ENCODE assay signal across 13 mouse cellular contexts in the genomic region with DNA sequence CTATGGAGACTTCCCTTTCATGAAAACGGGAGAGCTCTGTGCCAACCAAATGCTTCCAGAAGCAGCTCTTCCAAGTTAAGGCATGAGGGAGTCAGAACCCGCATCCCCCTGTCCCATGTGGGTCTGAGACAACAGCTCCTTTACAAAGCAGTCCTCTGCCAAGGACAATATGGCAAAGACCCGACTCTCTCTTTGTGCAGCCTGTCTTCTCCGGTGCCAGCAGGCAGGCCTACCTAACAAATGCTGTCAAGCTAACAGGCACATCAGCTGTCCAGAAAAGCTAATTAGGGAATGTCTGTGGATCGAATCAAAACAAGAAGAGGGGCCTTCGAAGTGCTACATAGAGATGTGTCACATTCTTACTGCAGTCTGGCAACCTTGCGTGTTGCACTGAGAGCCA.
DNase-seq lines count a peak whose midpoint lies in the region; ATAC-seq and TF ChIP-seq lines count a peak whose summit lies in the region.
"Had no signal": no experiment of that assay in that cellular context is flagged by ENCODE, and none has a peak within 500 bp of the region (broad histone marks: within the 10 kb centered on the region; RNA-seq: fewer than 3 reads in every experiment).

No protein-coding gene starts in this region.

- TF ChIP-seq CTCF in lung, postnatal 0 days (IDR thresholded peaks at IDR 0.05), result no peak

- no peaks in the 10 kb centered on the region for H3K9me3 ChIP-seq in forebrain, embryonic 15.5 days
- no peaks in the 10 kb centered on the region for H3K9me3 ChIP-seq in midbrain, embryonic 16.5 days (replicated peaks; ENCODE audit: control insufficient read depth, low read length, poor library complexity, severe bottlenecking)
- H3K9me3 ChIP-seq in lung, postnatal 0 days (ENCODE audit: low read length), result no peaks in the 10 kb centered on the region
- H3K9me3 ChIP-seq: intestine, embryonic 15.5 days had no signal

- peak; percentile 57 for DNase-seq in left cerebral cortex, postnatal 4 days
- no peak for DNase-seq in left cerebral cortex, adult 18-20 months (ENCODE audit: low spot score in 2 of 2)
- DNase-seq in layer of hippocampus, adult 18-20 months (ENCODE audit: low spot score in 2 of 2), result peak; percentile 75 to 85
- DNase-seq in retina, postnatal 1 day, result no peak
- DNase-seq in gastrocnemius, postnatal 4 days (ENCODE audit: low spot score in 2 of 2), result no peak
- DNase-seq in lung, postnatal 0 days (ENCODE audit: low spot score), result no peak
- DNase-seq: cerebellum, adult 18-20 months; kidney, postnatal 36 days; thymus, postnatal 14 days had no signal

- intact Hi-C loops in left cerebral cortex, postnatal 4 days (cut with DNase I), result no loop called here

- peak overlapping the region; percentile 84 for H3K27ac ChIP-seq in forebrain, embryonic 15.5 days (replicated peaks)
- H3K27ac ChIP-seq in midbrain, embryonic 16.5 days (ENCODE audit: low read length), result peak overlapping the region; percentile 35; the same call in 1 of the 2 replicates
- no peak overlapping the region for H3K27ac ChIP-seq in lung, postnatal 0 days (ENCODE audit: low read length)
- H3K27ac ChIP-seq: intestine, embryonic 15.5 days had no signal

- H3K4me1 ChIP-seq in forebrain, embryonic 15.5 days, result peaks cover 54% of the 10 kb centered on the region
- H3K4me1 ChIP-seq in midbrain, embryonic 16.5 days (ENCODE audit: control insufficient read depth, insufficient read depth, low read length), result peaks cover 6% of the 10 kb centered on the region
- H3K4me1 ChIP-seq in lung, postnatal 0 days (ENCODE audit: insufficient read depth, low read depth, low read length), result no peaks in the 10 kb centered on the region
- H3K4me1 ChIP-seq: intestine, embryonic 15.5 days had no signal

- H3K36me3 ChIP-seq in forebrain, embryonic 15.5 days, result peaks cover 76% of the 10 kb centered on the region
- peaks cover 11% of the 10 kb centered on the region for H3K36me3 ChIP-seq in midbrain, embryonic 16.5 days (ENCODE audit: control insufficient read depth, insufficient read depth, low read length)
- H3K36me3 ChIP-seq in lung, postnatal 0 days (ENCODE audit: insufficient read depth, low read length), result no peaks in the 10 kb centered on the region

- H3K9ac ChIP-seq in forebrain, embryonic 15.5 days (replicated peaks), result no peak overlapping the region
- no peak overlapping the region for H3K9ac ChIP-seq in midbrain, embryonic 16.5 days (ENCODE audit: low read depth, low read length)
- H3K9ac ChIP-seq in lung, postnatal 0 days (replicated peaks; ENCODE audit: low read depth), result no peak overlapping the region
- H3K9ac ChIP-seq: intestine, embryonic 15.5 days had no signal

- peak; percentile 84 for ATAC-seq in forebrain, embryonic 15.5 days (replicated peaks)
- peak; percentile 61 for ATAC-seq in midbrain, embryonic 16.5 days
- ATAC-seq in lung, postnatal 0 days, result no peak
- ATAC-seq: CD4-positive, CD25-positive, alpha-beta regulatory T cell, adult 4 months; intestine, embryonic 15.5 days had no signal

- H3K4me3 ChIP-seq in forebrain, embryonic 15.5 days, result no peak overlapping the region
- H3K4me3 ChIP-seq in midbrain, embryonic 16.5 days (ENCODE audit: low read depth, low read length), result no peak overlapping the region
- H3K4me3 ChIP-seq in lung, postnatal 0 days (ENCODE audit: low read depth, low read length), result no peak overlapping the region
- H3K4me3 ChIP-seq: intestine, embryonic 15.5 days had no signal

- no peak overlapping the region for H3K4me2 ChIP-seq in forebrain, embryonic 15.5 days (replicated peaks)
- H3K4me2 ChIP-seq in midbrain, embryonic 16.5 days (ENCODE audit: low read length), result no peak overlapping the region
- no peak overlapping the region for H3K4me2 ChIP-seq in lung, postnatal 0 days (replicated peaks; ENCODE audit: low read depth, low read length)
- H3K4me2 ChIP-seq: intestine, embryonic 15.5 days had no signal

- WGBS in forebrain, embryonic 15.5 days, result 22% methylated on average over 7 of the region's 7 CpGs
- WGBS in midbrain, embryonic 16.5 days, result 46% methylated on average over 7 of the region's 7 CpGs
- 90% methylated on average over 7 of the region's 7 CpGs for WGBS in lung, postnatal 0 days

- no peaks in the 10 kb centered on the region for H3K27me3 ChIP-seq in forebrain, embryonic 15.5 days
- H3K27me3 ChIP-seq in midbrain, embryonic 16.5 days (ENCODE audit: control insufficient read depth, insufficient read depth, low read depth, low read length), result no peaks in the 10 kb centered on the region
- H3K27me3 ChIP-seq in lung, postnatal 0 days (replicated peaks; ENCODE audit: insufficient read depth, low read length), result no peaks in the 10 kb centered on the region
- H3K27me3 ChIP-seq: intestine, embryonic 15.5 days had no signal

- no peak for TF ChIP-seq EP300 in lung, postnatal 0 days (IDR thresholded peaks at IDR 0.05)

Comparison
In these comparisons a context has a peak if more than half of its experiments do, and no peak if none do; other contexts are left out.
1. DNase-seq: peak in left cerebral cortex, postnatal 4 days (single experiment) and layer of hippocampus, adult 18-20 months (2 of 2); none in left cerebral cortex, adult 18-20 months (0 of 2), retina, postnatal 1 day (single experiment), gastrocnemius, postnatal 4 days (0 of 2) and lung, postnatal 0 days (single experiment).